Mouse (Mus musculus) embryonic facial prominence, embryonic 11.5 days (tissue): Measurements from ENCODE around the gene Col7a1. TPM values are rescaled to one million over a fixed set of nuclear protein-coding genes. Genes with fewer than 3 reads are reported as not detected.

ENCODE experiments used
- ATAC-seq: fragments of 200-750 bp; cut with Nextera tagmentation; replicated peaks from 2 replicates; pipeline ENCODE4 v1.8.0; 2017; ENCODE audit warnings: low read depth; ENCODE audit not compliant: insufficient number of reproducible peaks, low FRiP score, low TSS enrichment
- DNase-seq: peaks from one replicate; pipeline ENCODE4 v3.0.0-alpha.2; 2015; ENCODE audit warnings: low spot score
- H3K27ac ChIP-seq: fragments of 300-500 bp; sonication (generic); replicated peaks from 2 replicates; pipeline ENCODE4 v1.5.1; 2014; ENCODE audit warnings: mild to moderate bottlenecking, low read depth, low read length, control low read depth
- H3K27me3 ChIP-seq: fragments of 300-500 bp; sonication (generic); 2 replicates; pipeline ENCODE4 v1.6.1; 2014; ENCODE audit warnings: mild to moderate bottlenecking, low read length, moderate library complexity, mixed read lengths; ENCODE audit not compliant: control insufficient read depth, insufficient read depth
- H3K36me3 ChIP-seq: fragments of 300-500 bp; sonication (generic); replicated peaks from 2 replicates; pipeline ENCODE4 v1.6.1; 2014; ENCODE audit warnings: low read depth, mild to moderate bottlenecking, low read length, moderate library complexity, mixed read lengths; ENCODE audit not compliant: control insufficient read depth, insufficient read depth
- H3K4me1 ChIP-seq: fragments of 300-500 bp; sonication (generic); 2 replicates; pipeline ENCODE4 v1.6.1; 2014; ENCODE audit warnings: low read length, mixed read lengths; ENCODE audit not compliant: control insufficient read depth, insufficient read depth
- H3K4me2 ChIP-seq: fragments of 300-500 bp; sonication (generic); 2 replicates; pipeline ENCODE4 v1.6.1; 2014; ENCODE audit warnings: low read depth, mild to moderate bottlenecking, control low read depth, low read length, moderate library complexity
- H3K4me3 ChIP-seq: fragments of 300-500 bp; sonication (generic); 2 replicates; pipeline ENCODE4 v1.5.1; 2014; ENCODE audit warnings: low read depth, low read length, control low read depth
- H3K9ac ChIP-seq: fragments of 300-500 bp; sonication (generic); replicated peaks from 2 replicates; pipeline ENCODE4 v1.6.1; 2014; ENCODE audit warnings: mild to moderate bottlenecking, control low read depth, low read length
- H3K9me3 ChIP-seq: fragments of 300-500 bp; sonication (generic); replicated peaks from 2 replicates; pipeline ENCODE4 v1.6.1; 2016; ENCODE audit warnings: mild to moderate bottlenecking, low read length, inconsistent platforms, mixed read lengths; ENCODE audit not compliant: control insufficient read depth
- WGBS: fragments of 180-500 bp; shearing (Covaris S2); extraction: QIAGEN DNeasy Blood & Tissue Kit; methylation state at CpG from one replicate; pipeline ENCODE4 v1.1.7; 2014; 5-methylcytosine and 5-hydroxymethylcytosine counted together
- microRNA counts: library from miRNA; unstranded; fragments of <30 nt; microRNA quantifications from one replicate; lab custom pipeline; 2016
- microRNA-seq: library from miRNA; unstranded; fragments of <30 nt; microRNA quantifications from one replicate; pipeline ENCODE4, GENCODE M21; 2016; ENCODE audit warnings: borderline number of aligned reads
- polyA plus RNA-seq: library from polyadenylated mRNA; unstranded; fragments of >200 nt; fragmentation: Nextera tagmentation; extraction: Ambion mirVana; gene quantifications from 2 replicates; pipeline ENCODE4 v1.2.1, GENCODE M21; 2014

Gene Col7a1
- polyA plus RNA-seq, 1 experiment from 2014 or later, result 1.1 TPM

DNA sequence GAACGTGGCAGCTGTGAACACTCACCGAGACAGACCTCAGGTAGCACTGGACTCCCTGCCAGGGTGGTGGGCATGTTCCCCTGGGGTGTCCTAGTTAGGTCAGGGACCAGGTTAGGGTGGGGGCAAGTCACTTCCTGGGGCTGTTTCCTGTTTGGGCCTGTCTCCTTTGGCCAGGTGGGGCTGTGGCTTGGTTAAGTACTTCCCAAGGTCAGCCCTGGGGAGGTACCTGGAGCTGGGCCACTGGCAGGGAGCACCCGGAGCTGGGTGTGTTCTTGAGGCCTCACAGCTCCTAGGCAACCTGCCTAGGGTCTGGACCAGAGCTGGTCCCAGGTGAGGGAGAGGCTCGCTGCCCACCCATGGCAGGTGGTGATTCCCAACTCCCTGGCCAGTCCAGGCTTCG is 75.5 kb downstream of the Col7a1 start:
- Histone ChIP-seq H3K4me1 (no peaks in the 10 kb centered on the region), H3K27me3 (no peaks in the 10 kb centered on the region), H3K9ac (no peak overlapping the region), H3K4me2 (no peak overlapping the region), H3K4me3 (no peak overlapping the region), H3K36me3 (no peaks in the 10 kb centered on the region), H3K9me3 (no peaks in the 10 kb centered on the region), H3K27ac (no peak overlapping the region)
- DNase-seq, result no peak
- WGBS, result 76% methylated on average over 5 of the region's 5 CpGs
- ATAC-seq, result no peak

DNA sequence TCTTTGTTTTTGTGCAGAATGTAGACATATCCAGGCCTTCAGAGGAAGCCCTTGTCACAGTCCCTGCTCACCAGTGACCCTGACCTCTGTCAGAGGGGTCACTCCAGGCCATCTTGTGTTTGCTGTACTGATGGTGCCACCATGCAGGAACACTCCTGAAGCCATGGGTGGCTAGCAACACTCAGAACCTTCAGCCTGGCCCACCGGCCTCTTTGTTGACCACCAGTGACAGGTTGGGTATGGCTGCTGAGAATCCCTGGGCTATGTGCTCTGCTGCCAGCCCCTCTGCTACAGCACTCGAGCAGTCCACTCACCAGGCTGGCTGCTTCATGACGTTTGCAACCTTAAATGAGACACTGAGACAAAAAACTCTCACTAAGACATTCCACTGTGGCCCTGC is 76.9 kb downstream of the Col7a1 start:
- H3K9ac ChIP-seq, result no peak overlapping the region

DNA sequence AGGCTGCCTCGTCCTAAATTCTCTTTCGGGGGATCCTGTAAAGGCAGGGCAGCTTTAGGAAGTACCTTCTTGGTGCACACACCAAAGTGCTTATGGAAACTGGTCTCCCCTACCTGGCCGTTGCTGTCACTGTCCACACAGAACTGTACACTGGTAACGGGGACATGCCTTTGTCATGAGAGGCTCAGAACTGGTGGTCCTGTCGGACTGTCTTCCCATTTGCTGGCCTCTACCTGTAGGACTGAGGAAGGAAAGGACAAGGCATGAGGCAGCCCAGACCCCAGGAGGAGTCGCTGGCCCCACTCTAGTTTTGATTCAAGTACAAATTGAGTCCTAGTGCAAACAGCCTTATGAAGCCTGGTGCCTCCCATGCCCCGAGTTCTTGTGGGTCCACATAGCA is 77.6 kb downstream of the Col7a1 start:
- Histone ChIP-seq H3K4me1 (no peaks in the 10 kb centered on the region), H3K27ac (no peak overlapping the region), H3K9me3 (no peaks in the 10 kb centered on the region), H3K36me3 (no peaks in the 10 kb centered on the region), H3K4me2 (no peak overlapping the region), H3K27me3 (no peaks in the 10 kb centered on the region), H3K9ac (no peak overlapping the region), H3K4me3 (no peak overlapping the region)
- ATAC-seq (no peak), DNase-seq (no peak)
- WGBS, result 92% methylated on average over 7 of the region's 7 CpGs

More for the DNA sequence above, 76.9 kb downstream of the Col7a1 start:
- DNase-seq (no peak), ATAC-seq (no peak)
- no peak overlapping the region for H3K27ac ChIP-seq
- H3K4me3 ChIP-seq, result no peak overlapping the region
- H3K36me3 ChIP-seq, result no peaks in the 10 kb centered on the region
- H3K27me3 ChIP-seq, result no peaks in the 10 kb centered on the region
- no peaks in the 10 kb centered on the region for H3K9me3 ChIP-seq
- whole genome bisulfite sequencing, result 69% methylated on average over 3 of the region's 3 CpGs
- no peak overlapping the region for H3K4me2 ChIP-seq
- H3K4me1 ChIP-seq, result no peaks in the 10 kb centered on the region

DNA sequence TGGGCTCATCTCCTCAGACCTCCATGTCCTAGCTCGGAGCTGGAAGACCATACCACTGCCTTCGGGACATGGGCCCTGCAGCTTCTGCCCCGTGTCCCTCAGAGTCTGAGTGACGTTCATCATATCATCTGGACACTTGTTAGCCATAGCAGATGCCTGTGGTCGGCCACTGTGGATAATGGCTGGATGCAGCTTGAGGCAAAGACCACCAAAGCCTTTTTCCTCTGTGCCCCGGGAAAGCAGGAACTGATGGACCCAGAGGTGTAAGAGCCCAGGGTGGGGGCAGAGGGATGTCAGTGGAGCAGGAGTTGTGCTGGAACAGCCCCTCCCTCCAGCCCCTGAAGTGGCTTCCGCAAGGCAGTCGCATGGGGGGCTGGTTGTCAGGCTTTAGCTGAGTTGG is 78.3 kb downstream of the Col7a1 start:
- 87% methylated on average over 8 of the region's 8 CpGs for WGBS
- no peak overlapping the region for H3K27ac ChIP-seq
- ATAC-seq (no peak), DNase-seq (no peak)
- H3K27me3 ChIP-seq, result no peaks in the 10 kb centered on the region
- H3K4me1 ChIP-seq, result no peaks in the 10 kb centered on the region
- no peak overlapping the region for H3K9ac ChIP-seq
- H3K36me3 ChIP-seq, result no peaks in the 10 kb centered on the region
- no peak overlapping the region for H3K4me2 ChIP-seq
- no peak overlapping the region for H3K4me3 ChIP-seq
- no peaks in the 10 kb centered on the region for H3K9me3 ChIP-seq

DNA sequence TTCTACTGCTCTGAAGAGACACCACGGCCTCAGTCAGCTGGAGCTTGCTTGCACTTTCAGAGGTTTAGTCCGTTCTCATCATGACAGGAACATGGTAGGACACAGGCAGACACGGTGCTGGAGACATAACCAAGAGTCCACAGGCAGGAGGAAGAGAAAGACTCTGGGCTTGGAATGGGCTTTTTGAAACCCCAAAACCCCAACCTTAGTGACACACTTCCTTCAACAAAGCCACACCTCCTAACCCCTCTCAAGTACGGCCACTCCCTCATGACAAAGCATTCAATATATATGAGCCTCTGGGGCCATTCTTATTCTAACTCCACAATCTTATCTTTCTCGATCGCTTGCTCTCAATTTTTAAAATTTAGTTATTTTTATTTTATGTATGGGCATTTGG is 79.0 kb downstream of the Col7a1 start:
- Histone ChIP-seq H3K27ac (no peak overlapping the region), H3K4me2 (no peak overlapping the region), H3K4me3 (no peak overlapping the region), H3K4me1 (no peaks in the 10 kb centered on the region), H3K36me3 (no peaks in the 10 kb centered on the region), H3K9me3 (no peaks in the 10 kb centered on the region), H3K27me3 (no peaks in the 10 kb centered on the region), H3K9ac (no peak overlapping the region)
- DNase-seq (no peak), ATAC-seq (no peak)
- 87% methylated on average over 6 of the region's 6 CpGs for WGBS

MicroRNAs within 50 kb of the gene (microRNA counts, 519-probe panel; counts per million panel counts)
- microRNA mmu-miR-711 (lab: Ali Mortazavi, UCI), result not detected

Small RNA genes within 50 kb of the gene (microRNA-seq; reads per million reads assigned to microRNA genes)
- not detected for gene Mir711

Other genes starting within 250 kb of the Col7a1 start
- 113 and 118 TPM in 2 replicates for gene Ip6k2, start 169.8 kb upstream of the Col7a1 start, polyA plus RNA-seq
- 9.1 and 12.1 TPM in 2 replicates for gene Nckipsd, start 145.2 kb upstream of the Col7a1 start, polyA plus RNA-seq
- 1.0 and 1.2 TPM in 2 replicates for gene Celsr3, start 127.3 kb upstream of the Col7a1 start, polyA plus RNA-seq
- gene Slc26a6, start 100.3 kb upstream of the Col7a1 start, polyA plus RNA-seq, result 14.5 and 15.5 TPM in 2 replicates
- not detected in 2 replicates for gene Tmem89, start 39.0 kb upstream of the Col7a1 start, polyA plus RNA-seq
- 412 and 422 TPM in 2 replicates for gene Uqcrc1, start 17.0 kb upstream of the Col7a1 start, polyA plus RNA-seq
- 0.25 TPM in 1 of 2 replicates, not detected in the other for gene Ucn2, start 32.4 kb downstream of the Col7a1 start, polyA plus RNA-seq
- gene Pfkfb4, start 38.2 kb downstream of the Col7a1 start, polyA plus RNA-seq, result 7.8 TPM in 2 replicates
- gene Shisa5, start 85.0 kb downstream of the Col7a1 start, polyA plus RNA-seq, result 33.2 and 37.0 TPM in 2 replicates
- 4.5 and 7.8 TPM in 2 replicates for gene Trex1, start 106.1 kb downstream of the Col7a1 start, polyA plus RNA-seq
- gene Atrip, start 120.5 kb downstream of the Col7a1 start, polyA plus RNA-seq, result 26.3 and 27.2 TPM in 2 replicates
- 13.3 and 15.3 TPM in 2 replicates for gene Ccdc51, start 128.9 kb downstream of the Col7a1 start, polyA plus RNA-seq
- 880 and 898 TPM in 2 replicates for gene Tma7, start 129.0 kb downstream of the Col7a1 start, polyA plus RNA-seq
- gene Plxnb1, start 141.8 kb downstream of the Col7a1 start, polyA plus RNA-seq, result 9.6 and 10.1 TPM in 2 replicates
- not detected in 2 replicates for gene Fbxw21, start 208.5 kb downstream of the Col7a1 start, polyA plus RNA-seq
- not detected in 2 replicates for gene Fbxw13, start 242.4 kb downstream of the Col7a1 start, polyA plus RNA-seq